Mouse (Mus musculus) WW6 (cell line): ENCODE measurements around the gene Clec3a.

Experiments
- DNase-seq: peaks from one replicate; pipeline ENCODE4 v3.0.0-alpha.2; 2013; ENCODE audit warnings: low read depth, low spot score

Gene Clec3a

DNA sequence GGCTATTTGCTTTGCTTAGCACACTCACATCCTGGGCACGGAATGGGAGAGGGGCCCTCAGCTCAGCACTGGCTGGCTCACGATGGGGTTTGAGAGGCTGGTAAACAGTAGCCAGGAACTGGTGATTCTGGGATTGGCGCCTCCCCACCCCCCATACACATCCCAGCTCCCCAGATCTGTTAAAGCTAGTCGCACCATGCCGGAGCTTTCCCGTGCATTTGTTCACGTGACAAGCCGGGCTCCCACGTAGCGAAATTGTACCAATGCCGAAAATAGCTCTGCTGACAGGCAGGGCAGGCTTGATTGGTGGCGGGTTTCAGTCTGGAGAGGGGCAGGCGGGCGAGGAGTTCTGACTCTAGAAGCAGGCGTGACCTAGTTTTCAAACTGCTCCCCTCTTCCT lies 38.1 kb downstream of the Clec3a start:
- DNase-seq = no peak

GRCm38 (mm10) chr8:114458113-114458784 lies 40.4 kb downstream of the Clec3a start:
- no peak for DNase-seq

DNA sequence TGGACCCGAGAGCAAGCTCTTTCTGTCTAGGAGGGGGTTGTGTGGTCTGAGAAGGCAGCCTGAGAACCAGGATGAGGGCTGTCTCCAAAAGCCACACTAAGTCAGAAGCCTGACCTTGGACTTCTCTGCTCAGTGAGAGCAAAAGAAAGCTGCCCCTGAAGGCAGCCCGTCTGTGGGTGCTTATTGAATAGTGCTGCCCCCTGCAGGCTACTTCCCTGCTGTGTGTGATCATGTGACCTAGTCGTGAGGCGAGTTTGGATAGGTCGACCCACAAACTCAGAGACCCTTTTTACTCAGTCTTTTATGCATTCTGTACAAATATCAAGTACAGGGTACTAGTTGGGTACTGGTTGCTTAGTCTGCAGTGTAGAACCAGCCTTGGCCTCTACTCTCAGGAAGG lies 42.7 kb downstream of the Clec3a start:
- peak; percentile 45 for DNase-seq

GRCm38 (mm10) chr8:114462591-114462990 lies 44.7 kb downstream of the Clec3a start:
- DNase-seq = no peak

DNA sequence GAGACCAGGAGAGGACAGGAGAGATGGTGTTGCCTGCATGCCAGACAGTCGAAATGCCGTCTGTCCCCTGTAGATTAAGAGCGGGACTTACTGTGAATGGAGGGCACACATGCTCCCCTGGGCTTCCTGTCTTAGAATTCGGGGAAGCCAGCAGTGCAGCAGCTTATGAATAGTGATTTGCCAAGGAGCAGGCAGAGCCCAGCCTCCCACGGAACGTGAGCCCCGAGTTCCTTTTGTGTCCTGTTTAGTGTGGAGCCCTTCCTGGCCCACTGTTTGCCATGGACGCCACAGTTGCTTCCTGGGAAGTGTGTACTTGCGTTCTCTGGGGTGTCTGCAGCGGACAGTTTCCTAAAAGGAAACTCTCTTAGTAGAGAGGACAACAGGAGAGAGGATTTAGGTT lies 45.4 kb downstream of the Clec3a start:
- DNase-seq = no peak

GRCm38 (mm10) chr8:114468526-114469207 lies 50.8 kb downstream of the Clec3a start:
- DNase-seq = no peak

GRCm38 (mm10) chr8:114469208-114469590 lies 51.3 kb downstream of the Clec3a start:
- DNase-seq = peak; percentile 42

DNA sequence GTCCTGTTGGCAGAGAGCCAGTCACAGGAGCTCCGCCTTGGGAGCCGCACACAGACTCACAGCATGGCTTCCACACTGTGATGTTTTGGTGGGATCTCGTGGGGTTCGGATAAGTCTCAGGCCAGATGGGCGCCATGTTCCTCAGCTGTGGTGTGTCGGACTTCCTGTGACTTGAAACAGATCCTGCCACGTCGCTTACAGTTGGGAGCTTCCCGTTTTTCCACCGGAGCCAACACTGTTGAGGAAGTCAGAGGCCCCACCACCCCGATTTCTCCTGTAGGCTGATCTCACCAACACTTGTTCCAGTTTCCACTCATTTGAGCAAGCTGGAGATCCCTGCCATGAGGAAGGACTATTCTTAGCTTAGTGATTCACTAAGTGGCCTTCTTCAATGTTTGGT lies 55.7 kb downstream of the Clec3a start:
- DNase-seq = no peak
